Mouse (Mus musculus): ENCODE measurements around the gene Tmem107.
A peak's percentile ranks its signal among the peaks of the same experiment; 100 is the strongest.

The Tmem107 gene

DNA sequence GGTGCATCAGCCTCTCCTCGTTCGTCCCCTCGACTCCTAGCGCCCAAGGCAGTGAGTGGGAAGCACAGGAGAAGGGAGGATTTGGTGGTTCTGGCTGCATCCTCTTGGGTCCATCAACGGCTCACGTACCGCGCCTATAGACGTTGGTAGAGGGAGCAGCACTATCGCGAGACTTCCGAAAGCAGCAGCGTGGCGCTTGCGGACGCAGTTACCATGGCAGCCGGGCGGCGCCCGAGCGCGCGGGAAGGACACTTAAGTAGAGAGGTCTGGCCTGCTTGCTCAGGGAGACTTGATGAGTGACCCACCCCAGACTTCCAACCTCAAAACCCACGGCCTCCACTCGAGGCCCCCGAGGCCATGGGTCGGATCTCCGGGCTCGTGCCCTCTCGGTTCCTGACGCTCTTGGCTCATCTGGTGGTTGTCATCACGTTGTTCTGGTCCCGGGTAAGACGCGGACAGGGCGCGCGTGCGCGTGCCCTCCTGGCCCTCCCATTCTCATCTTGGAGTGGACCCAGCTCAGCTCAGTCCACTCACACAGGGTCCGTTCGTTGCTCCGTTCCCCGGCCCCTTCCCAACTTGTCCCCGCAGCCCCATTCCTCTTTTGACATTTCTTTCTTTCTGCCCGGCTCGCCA, at the start of gene Tmem107:
Tmem107 (plus strand) TSS at position 217 of the 633 bp plus-strand sequence.
- peak; percentile 87 for DNase-seq

DNA sequence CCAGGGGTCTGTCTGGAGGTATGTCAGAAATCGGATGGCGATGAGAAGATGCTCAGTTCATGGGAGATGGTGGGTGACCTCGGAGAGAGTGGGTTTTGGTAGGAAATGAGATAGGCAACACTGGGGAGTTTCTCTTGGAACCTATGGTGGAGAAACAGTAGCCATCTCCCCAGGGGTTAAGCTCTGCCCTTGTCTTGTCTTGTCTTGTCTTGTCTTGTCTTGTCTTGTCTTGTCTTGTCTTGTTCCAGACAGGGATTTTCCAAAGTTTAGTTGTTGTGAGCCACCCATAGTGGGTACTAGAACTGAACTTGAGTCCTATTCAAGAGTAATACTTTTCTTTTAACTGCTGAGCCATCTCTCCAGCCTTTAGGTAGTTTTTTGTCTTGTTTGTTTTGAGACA, 44.0 kb upstream of the Tmem107 start:
- no peak for DNase-seq

DNA sequence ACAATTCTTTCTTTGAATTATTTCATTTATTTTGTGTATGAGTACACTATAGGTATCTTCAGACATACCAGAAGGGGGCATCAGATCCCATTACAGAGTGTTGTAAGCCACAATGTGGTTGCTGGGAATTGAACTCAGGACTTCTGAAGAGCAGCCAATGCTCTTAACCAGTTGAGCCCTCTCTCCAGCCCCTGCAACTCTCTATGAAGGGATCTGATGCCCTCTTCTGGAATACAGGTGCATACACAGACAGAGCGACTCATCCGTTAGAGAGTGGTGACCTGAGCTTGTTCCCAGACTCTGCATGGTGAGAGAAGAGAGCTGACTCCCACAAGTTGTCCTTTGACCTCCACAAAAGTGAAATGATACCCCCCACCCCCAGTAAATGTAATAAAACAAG, 41.8 kb upstream of the Tmem107 start:
- DNase-seq = no peak

DNA sequence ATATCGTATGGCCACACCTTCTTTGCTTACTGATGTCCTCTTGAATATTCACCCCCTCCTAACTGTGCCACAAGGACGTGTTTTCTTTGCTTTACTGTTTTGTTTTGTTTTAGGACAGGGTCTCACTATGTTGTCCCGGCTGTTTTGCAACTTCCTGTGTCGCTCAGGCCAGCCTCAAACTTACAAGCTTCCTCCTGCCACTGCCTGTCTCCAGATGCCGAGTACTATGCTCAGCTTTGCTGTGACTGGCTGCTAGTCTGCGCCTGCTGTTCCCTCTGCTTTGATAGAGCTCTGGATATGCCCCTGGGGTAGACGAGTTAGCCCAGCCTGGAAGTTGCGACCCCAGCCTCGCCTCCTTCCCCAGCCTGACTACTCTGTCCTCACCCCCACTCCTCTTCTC, 37.1 kb upstream of the Tmem107 start:
- no peak for DNase-seq

DNA sequence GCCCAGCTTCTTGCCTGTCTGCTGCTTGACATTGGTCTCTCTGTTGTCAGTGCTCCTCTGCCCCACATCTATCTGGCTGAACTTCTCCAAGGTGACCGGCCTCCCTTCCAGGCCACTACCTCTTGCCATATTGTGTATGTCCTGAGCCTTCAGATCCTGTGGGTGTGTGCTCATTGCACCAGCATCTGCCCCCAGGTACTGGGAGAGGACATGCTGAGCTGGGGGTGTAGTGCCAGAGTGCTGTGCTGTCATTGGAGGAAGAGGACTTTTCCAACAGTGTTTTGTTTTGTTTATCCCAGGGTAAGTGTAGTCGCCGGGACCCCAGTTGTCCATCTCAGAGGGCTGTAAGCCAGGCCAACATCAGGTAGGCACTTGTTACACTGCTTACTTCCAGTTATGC, 36.0 kb upstream of the Tmem107 start:
- DNase-seq = no peak

DNA sequence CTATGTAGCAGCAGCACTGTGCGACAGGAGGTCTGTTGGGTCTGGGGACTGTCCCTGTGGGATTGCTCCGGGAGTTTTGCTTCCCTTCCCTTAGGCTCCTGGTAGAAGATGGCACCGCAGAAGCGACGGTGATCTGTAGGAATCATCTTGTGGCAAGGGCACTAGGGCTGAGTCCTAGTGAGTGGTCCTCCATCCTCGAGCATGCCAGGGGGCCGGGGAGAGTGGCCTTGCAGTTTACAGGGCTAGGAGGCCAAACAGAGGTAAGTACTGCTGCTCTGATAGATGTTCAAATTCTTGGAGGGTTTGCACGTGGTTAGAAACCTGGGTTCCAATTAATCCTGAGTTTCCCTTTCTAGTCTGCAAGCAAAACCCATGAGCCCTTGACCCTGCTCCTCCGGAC, 35.2 kb upstream of the Tmem107 start:
- no peak for DNase-seq

DNA sequence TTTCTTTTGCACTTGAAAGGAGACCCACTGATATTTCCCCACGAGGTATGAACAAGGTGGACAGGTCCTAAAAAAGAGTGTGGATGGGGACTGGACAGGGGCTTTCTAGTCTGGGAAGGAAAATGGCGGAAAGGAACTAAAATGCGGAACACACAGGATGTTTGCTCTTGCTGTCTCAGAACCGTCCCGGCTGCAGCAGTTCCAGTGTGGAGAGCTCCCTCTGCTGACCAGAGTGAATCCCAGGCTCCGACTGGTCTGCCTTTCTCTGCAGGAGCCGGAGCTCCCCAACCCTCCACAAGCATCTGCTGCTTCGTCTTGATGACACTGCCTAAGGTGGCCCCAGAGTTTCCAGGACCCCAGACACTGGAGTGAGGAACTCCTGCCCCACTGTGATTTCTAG, 34.8 kb upstream of the Tmem107 start:
- peak; percentile 73 for DNase-seq

DNA sequence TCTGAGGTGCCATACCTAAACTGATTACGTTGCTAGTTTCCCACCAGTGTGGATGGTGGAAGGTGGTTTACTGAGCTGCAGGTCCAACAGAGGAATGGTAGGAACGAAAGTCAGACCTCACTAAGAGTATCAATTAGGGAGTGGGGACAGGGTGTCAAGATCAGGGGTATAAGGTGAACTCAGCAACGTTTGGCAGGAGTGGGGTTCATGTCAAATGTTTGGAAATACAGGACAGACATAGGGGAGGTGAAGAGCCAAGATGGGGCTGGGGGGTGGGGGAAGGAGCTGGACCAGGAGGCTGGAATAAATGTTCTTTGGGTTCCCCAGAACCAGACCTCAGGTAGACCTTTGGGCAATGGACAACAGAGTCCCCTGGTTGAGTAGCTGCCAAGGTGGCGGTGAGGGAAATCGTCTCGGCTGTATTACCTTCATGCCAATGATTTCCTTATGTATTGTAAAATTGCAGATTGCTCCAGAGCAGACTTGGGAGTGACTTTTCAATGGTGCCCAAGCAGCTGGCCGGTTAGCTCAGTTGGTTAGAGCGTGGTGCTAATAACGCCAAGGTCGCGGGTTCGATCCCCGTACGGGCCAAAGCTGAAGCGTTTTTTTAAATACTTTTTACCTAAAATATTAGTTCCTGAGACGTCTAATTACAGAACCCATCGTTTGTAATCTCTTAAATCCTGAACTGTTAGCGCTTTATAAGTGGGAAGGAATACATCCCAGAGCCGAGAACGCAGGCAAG, 33.9 kb upstream of the Tmem107 start:
- peak; percentile 84 for DNase-seq

DNA sequence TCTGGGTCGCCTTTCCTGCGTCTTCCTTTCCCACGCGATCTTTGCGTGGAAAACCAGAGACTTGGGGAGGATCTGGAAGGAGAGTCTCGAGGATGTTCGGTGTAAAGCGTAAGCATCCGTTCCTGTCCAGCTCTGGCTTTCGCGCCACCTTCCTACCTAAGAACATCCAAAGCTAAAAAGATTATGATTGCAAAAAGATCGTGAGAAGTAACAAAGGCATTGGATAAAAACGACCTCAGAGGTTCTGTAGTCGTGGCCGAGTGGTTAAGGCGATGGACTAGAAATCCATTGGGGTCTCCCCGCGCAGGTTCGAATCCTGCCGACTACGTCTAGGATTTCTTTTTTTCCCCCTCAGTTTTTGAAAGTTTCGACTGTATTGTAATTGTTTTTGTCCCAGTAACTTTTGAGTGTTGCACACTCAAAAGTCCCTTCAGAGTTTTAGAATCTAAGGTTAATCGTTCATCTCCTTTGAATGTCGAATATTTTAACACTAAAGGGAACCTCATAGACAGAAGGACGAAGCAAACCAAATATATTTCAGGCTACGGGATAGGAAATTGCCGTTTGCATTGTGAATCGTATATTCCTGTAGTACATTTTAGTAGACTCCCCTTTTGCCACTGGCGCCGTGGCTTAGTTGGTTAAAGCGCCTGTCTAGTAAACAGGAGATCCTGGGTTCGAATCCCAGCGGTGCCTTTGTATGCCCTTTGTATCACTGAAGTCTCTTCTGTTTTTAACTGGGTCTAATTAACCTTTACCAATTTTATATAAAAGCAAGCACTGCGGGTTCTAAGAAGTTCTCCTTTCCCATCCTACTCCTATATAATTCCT, 33.2 kb upstream of the Tmem107 start:
- DNase-seq = peak; percentile 76

DNA sequence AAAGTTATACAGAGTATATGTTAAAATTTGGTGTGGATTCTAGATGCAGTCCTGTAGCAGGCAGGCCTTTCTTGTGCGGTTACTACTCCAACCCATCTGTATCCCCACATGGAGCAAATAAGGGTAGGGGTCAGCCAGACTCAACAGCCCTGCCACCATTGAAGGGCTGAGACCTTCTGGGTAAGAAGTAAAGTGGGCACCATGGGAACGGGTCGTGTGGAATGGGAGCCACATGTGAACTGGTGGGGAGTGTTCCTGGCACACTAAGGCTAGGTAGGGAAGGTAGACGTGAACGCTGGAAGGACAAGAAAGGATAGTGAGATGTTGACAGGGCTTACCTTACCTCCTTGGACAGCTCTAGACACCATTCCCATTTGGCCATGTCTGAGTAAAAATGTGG, 32.4 kb upstream of the Tmem107 start:
- no peak for DNase-seq

DNA sequence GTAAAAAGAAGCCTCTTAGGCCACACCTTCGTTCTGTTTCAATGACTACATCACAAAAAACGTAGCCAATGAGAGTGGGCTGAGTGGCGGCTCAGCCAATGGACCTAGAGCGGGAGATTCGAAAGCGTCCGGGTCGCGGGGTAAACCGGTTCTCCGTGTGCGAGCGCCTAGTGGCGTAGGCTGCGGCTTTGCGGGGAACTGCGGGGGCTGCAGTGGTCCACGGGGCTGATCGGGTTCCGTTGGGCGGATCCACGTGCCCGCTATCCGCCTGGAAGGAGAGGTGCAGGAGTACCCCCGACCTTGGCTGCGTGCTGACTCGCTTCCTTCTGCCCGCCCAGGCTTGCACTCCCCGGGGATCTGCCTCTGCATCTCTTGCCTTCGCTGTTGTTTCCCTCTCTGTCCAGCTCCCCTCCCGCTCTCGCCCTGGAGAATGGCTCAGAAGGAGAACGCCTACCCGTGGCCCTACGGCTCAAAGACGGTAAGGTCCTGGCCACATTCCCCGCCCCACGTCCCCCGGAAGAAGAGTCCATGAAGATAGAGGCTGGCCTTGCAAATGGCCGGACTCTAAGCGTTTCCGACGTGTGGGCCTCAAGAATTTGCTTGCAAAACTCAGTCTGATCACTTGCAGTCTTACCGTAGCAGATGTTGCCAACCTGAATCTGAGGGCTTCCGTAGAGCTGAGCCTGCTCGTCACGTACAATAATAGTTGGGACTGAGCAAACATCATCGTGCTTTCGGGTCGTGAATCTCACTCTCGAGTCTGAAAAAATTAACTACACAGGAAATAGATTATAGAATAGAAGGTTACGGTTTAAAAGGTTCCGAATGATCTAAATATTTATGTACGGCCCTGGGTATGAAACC, 24.8 kb upstream of the Tmem107 start, which contains the start of gene Aurkb:
Aurkb (plus strand) TSS at position 117 of the 864 bp plus-strand sequence.
- DNase-seq = peak; percentile 88

DNA sequence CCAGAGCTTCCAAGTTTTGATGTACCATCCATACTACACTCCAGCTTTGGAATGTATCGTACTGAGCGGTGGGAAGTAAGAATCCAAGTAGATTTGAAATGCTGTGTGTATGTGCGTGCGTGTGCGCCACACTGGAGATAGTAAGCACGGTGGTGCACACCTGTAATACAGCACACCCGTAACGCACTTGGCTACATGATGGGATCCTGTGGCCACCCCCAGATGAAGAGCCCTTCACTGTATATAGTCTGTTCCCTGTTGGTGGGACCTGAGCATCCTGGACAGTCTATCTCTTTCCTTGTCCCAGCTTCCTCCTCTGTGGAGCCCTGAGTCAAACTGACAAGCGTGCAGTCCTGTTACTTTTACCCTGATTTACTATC, 24.2 kb upstream of the Tmem107 start:
- no peak for DNase-seq

DNA sequence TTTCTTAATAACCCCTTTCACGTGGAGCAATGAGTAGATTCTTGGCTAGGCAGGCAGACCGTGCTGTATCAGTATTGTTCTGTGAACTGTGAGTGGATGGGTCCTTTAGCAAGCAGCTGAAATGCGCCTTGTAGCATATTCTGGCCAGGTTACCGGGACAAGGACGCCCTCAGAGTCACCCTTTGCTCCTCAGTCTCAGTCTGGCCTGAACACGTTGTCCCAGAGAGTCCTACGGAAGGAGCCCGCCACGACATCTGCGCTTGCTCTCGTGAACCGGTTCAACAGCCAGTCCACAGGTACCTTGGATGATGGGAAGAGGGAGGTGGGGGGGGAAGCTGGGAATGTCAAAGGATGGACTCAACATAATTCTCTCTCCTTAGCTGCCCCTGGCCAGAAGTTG, 23.0 kb upstream of the Tmem107 start:
- no peak for DNase-seq

DNA sequence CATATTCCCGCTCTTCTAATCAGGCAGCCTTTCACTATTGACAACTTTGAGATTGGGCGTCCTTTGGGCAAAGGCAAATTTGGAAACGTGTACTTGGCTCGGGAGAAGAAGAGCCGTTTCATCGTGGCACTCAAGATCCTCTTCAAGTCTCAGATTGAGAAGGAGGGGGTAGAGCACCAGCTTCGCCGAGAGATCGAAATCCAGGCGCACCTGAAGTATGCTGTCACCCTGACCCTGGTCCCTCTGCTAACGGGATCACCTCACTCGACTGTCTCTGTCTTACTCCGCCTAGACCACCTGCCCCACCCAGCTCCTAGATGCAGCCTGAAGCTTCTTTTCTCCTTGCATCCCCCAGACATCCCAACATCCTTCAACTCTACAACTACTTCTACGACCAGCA, 22.5 kb upstream of the Tmem107 start:
- DNase-seq = no peak

DNA sequence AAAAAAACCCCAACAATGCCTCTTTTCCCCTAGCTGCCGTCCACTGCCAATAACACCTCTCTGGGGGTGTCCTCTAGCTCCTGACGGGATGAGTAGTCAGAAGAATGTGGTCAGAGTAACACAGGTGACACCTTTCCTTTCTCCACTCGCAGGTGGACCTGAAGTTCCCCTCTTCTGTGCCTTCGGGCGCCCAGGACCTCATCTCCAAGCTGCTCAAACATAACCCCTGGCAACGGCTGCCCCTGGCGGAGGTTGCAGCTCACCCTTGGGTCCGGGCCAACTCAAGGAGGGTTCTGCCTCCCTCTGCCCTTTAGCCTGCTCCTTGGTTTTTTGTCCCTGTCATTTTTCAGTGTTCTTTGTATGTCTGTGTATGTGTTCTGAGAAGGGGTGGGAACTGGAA, 19.9 kb upstream of the Tmem107 start:
- DNase-seq = no peak

DNA sequence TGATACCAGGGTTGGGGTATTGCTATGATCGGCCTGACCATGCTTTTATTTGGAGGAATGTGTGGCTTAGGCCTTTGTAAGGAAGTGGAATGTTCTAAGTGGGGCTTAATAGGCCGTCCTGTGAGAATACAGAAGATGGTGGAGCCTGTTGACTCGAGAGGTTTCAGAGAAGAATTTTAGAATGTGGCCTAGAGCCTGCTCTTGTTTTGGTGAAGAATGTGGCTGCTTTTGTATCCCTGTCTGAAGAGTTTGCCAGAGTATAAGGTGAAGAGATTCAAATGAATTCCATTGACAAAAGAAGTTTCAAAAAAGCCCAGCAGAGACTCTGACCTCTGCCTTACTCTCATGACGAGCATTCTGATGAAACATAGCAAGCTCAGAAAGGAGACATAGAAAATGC, 18.8 kb upstream of the Tmem107 start:
- no peak for DNase-seq

DNA sequence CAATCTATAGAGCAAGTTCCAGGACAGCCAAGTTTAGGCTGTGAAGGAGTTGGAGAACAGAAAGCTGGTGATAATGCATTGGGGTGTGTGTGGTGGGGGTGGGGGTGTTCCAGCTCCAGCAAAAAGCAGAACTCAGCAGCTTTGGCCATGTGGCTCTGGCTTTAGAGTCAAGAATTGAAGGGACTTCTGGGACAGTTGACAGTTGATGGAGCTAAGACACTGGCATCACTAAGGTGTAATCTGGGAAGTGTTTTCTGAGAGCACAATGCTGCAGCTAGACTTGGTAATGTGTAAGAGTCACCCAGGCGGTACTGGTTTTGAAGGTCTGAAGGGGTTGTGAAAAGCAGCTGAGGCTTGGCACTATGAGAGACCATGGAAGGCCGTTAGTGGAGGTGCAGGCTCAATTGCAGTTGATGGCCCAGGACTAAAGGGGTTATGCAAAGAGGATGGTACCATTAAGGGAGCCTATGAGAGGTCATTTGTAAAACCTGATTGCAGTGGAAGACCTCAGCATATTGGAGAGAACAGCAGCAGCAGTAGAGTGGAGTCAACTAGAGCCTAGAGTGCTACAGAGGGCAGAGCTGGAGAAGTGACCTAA, 17.7 kb upstream of the Tmem107 start:
- no peak for DNase-seq

DNA sequence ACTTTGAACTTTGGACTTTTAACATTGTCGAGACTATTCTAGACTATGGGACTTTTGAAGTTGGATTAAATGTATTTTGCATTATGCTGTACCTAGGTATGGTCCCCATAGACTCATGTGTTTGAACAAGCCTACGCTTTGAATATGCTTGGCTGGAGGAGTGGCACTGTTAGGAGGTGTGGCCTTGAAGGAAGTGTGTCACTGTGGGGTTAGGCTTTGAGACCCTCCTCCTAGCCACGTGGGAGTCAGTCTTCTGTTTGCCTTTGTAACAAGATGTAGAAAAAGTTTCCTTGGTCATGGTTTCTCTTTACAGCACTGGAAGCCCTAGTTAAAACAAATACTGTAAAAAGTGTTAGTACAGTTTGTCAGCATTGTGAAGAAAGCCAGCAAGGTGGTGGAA, 16.8 kb upstream of the Tmem107 start:
- no peak for DNase-seq

DNA sequence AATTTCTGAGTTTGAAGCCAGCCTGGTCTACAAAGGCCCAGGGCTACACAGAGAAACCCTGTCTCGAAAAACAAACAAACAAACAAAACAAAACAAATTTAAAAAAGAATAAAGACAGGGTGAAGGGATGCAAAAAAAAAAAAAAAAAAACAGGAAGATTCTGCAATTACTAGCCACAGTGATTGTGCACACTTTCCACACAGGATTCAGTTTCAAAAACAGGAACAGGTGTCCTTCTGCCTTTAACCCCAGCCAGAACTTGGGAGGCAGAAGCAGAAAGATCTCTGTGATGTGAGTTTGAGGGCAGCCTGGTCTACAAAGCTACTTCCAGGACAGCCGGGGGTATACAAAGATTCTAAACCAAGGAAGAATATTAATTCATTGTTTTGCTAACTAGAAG, 12.3 kb upstream of the Tmem107 start:
- no peak for DNase-seq

DNA sequence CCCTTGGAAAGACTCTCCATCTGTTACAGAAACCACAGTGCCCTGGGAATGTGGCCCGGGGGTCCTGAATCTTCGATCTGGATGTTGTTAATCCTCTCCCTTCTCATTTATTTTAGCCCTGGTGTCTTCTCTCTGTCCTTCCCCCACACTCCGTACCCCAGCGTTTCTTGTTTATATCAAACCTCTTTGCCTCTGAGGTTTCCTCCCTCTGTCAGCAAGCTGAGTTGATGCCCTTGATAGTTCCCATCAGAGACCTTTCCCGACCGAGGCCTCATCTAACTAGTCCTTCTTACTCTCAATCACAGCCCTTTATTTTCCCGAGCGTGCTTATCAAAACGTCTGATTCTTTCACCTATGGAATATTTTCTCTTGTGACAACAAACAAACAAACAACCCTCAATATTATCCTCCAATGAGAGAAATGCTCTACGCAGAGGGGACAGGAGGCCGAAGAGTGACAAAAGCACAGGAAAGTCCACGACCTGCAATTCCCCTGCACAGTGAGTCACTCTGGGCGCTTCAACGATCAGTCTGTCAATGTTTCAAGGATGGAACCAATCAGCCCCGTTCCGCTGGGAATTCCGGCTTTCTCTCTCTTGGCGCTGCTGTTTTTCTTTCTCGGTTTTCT, 11.8 kb upstream of the Tmem107 start:
- DNase-seq = no peak

DNA sequence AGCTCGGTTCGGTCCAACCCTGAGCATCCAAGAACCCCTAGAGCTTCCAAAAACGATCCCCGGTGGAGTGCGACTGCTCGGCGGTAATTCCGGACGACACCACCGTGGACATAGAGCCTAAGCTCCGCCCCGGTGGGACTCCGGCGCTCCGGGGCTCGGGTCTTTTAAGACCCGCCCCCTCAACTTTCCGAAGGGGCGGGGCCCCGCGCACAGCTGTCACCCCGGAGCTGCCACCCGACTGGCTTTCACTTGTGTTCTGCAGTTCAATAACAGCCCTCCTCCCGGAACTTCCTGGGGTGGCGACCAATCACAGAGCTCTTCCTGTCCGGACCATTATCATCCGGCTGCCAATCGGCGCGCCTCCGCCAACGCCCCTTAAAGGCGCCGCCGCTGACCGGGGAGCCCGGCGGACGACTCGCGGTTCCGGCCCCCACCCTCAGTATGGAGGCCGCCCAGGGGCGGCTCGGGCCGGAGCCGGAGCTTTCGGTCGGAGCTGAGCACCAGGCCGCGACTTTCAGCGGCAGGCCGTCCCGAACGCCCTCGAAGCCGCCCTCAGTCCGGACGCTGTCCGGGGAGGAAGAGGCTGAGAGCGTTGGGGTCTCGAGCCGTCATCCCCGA, 11.1 kb upstream of the Tmem107 start, which contains the start of gene Borcs6:
Borcs6 (plus strand) TSS at position 361 of the 618 bp plus-strand sequence.
- DNase-seq = peak; percentile 88

Data from right cerebral cortex, postnatal 4 days (tissue).